Mouse (Mus musculus) heart, embryonic 12.5 days (tissue): ENCODE measurements around the gene Tprg. TPM values are rescaled to one million over a fixed set of nuclear protein-coding genes. Genes with fewer than 3 reads are reported as not detected.

Experiments
- ATAC-seq: fragments of 200-750 bp; cut with Nextera tagmentation; 2 replicates; pipeline ENCODE4 v1.8.0; 2017; ENCODE audit warnings: moderate TSS enrichment, moderate library complexity; ENCODE audit not compliant: insufficient number of reproducible peaks, low FRiP score
- H3K27ac ChIP-seq: fragments of 300-500 bp; sonication (generic); 2 replicates; pipeline ENCODE4 v1.5.1; 2016; ENCODE audit warnings: mild to moderate bottlenecking, moderate library complexity; ENCODE audit not compliant: poor library complexity, severe bottlenecking
- H3K27me3 ChIP-seq: fragments of 300-500 bp; sonication (generic); replicated peaks from 2 replicates; pipeline ENCODE4 v1.6.1; 2016; ENCODE audit warnings: mild to moderate bottlenecking, moderate library complexity
- H3K36me3 ChIP-seq: fragments of 300-500 bp; sonication (generic); 2 replicates; pipeline ENCODE4 v1.6.1; 2016; ENCODE audit warnings: mild to moderate bottlenecking, moderate library complexity
- H3K4me1 ChIP-seq: fragments of 300-500 bp; sonication (generic); replicated peaks from 2 replicates; pipeline ENCODE4 v1.6.1; 2016; ENCODE audit warnings: mild to moderate bottlenecking
- H3K4me2 ChIP-seq: fragments of 300-500 bp; sonication (generic); 2 replicates; pipeline ENCODE4 v1.6.1; 2016; ENCODE audit warnings: mild to moderate bottlenecking, moderate library complexity
- H3K4me3 ChIP-seq: fragments of 300-500 bp; sonication (generic); 2 replicates; pipeline ENCODE4 v1.5.1; 2016; ENCODE audit warnings: mild to moderate bottlenecking
- H3K9ac ChIP-seq: fragments of 300-500 bp; sonication (generic); 2 replicates; pipeline ENCODE4 v1.6.1; 2016; ENCODE audit warnings: mild to moderate bottlenecking, moderate library complexity
- H3K9me3 ChIP-seq: fragments of 300-500 bp; sonication (generic); replicated peaks from 2 replicates; pipeline ENCODE4 v1.6.1; 2016; ENCODE audit warnings: mild to moderate bottlenecking, moderate library complexity
- whole genome bisulfite sequencing: fragments of 180-500 bp; shearing (Covaris S2); methylation state at CpG from one replicate; pipeline ENCODE4 v1.1.7; 2016; 5-methylcytosine and 5-hydroxymethylcytosine counted together
- polyA plus RNA-seq: library from polyadenylated mRNA; unstranded; fragments of >200 nt; fragmentation: Nextera tagmentation; extraction: Ambion mirVana; gene quantifications from 2 replicates; pipeline ENCODE4 v1.2.1, GENCODE M21; 2016

Tprg gene
- polyA plus RNA-seq, 1 experiment from 2014 or later, result not detected

DNA sequence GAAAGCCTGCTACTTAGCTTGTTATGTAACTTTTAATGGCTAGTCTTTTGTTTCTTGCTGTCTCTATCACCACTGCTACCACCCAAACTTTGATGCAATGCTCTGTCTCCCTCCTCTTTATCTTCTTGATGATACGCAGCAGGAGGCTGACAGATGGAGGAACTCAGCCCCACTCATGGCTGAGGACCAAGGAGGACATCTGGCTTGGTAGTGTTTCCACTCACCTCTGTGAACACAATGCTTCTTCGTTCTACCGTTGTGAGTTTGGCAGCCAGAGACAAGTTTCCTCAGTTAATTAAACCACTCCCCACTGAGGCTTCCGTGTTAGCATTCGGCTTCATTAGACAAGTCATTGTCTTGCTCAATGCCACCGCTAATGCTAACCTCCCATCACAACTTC lies 117.5 kb downstream of the Tprg start:
- no peaks in the 10 kb centered on the region for H3K36me3 ChIP-seq
- no peak overlapping the region for H3K27ac ChIP-seq
- no peaks in the 10 kb centered on the region for H3K27me3 ChIP-seq
- no peak for ATAC-seq
- H3K9me3 ChIP-seq, result no peaks in the 10 kb centered on the region
- H3K4me1 ChIP-seq, result peaks cover 9% of the 10 kb centered on the region; the same call in 1 of the 2 replicates
- H3K9ac ChIP-seq, result no peak overlapping the region
- H3K4me3 ChIP-seq, result no peak overlapping the region
- no peak overlapping the region for H3K4me2 ChIP-seq
- 68% methylated on average over 6 of the region's 6 CpGs for WGBS

DNA sequence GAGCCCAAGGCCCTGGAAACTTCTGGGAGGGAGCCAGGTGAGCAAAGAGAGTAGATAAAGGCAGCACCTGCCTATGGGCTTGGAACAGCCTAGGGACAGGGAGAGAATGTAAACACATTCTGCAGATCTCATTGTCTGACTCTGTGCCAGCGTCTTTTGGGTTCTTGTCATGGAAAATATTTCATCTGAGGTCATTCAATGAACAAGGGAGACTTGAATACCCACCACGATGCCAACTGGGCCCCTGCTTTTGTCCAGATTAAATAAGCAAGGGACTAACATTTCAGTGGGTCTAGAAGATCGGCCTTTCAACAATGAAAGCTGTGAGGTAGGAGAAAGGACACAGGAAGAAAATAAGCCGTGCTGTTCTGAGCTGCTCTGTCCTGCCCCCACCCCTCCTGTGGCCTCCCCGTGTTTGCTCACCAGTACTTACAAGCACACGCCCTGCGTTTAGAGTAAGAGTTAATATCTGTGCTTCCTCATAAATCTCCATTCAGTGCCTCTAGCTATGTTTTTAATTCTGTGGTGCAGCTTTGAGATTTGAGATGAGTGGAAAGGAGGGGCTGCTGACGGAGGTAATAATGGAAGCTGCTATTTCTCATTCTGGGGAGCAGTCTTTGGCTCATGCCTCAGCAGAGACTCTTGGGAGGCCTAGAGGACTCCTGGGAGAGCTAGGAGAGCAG lies 120.7 kb downstream of the Tprg start:
- no peak overlapping the region for H3K9ac ChIP-seq
- H3K36me3 ChIP-seq, result no peaks in the 10 kb centered on the region
- peaks cover 9% of the 10 kb centered on the region; the same call in 1 of the 2 replicates for H3K4me1 ChIP-seq
- ATAC-seq, result no peak
- 45% methylated on average over 8 of the region's 8 CpGs for WGBS
- no peaks in the 10 kb centered on the region for H3K27me3 ChIP-seq
- no peak overlapping the region for H3K4me3 ChIP-seq
- H3K9me3 ChIP-seq, result no peaks in the 10 kb centered on the region
- no peak overlapping the region for H3K27ac ChIP-seq
- no peak overlapping the region for H3K4me2 ChIP-seq

GRCm38 (mm10) chr16:25408032-25408431 lies 121.4 kb downstream of the Tprg start:
- 82% methylated on average over 6 of the region's 6 CpGs for WGBS
- no peak overlapping the region for H3K9ac ChIP-seq
- no peaks in the 10 kb centered on the region for H3K27me3 ChIP-seq

DNA sequence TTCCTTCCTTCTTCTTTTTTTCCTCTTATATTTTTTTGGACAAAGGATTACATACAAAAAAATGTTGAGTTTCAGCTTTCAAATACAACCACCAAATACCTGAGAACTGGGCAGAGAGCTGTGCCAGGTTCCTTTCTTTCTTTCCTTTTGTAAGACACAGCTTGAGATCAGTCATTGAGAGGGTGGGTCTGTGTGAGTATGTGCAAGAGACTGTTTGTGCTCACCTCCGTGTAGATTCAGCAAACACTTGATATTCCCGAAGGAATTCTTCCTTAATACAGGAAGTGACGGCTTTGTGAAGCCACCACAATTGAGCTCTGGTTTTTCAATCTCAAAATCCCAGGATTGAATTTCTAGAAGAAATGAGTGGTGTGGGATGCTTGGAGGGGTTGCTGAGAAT lies 124.7 kb downstream of the Tprg start:
- WGBS, result 71% methylated on average over 3 of the region's 3 CpGs
- ATAC-seq, result no peak
- Histone ChIP-seq H3K4me1 (peaks cover 9% of the 10 kb centered on the region; the same call in 1 of the 2 replicates), H3K4me2 (no peak overlapping the region), H3K36me3 (no peaks in the 10 kb centered on the region), H3K4me3 (no peak overlapping the region), H3K9me3 (no peaks in the 10 kb centered on the region), H3K9ac (no peak overlapping the region), H3K27me3 (no peaks in the 10 kb centered on the region), H3K27ac (no peak overlapping the region)

More at GRCm38 (mm10) chr16:25408032-25408431, 121.4 kb downstream of the Tprg start:
- Histone ChIP-seq H3K36me3 (no peaks in the 10 kb centered on the region), H3K9me3 (no peaks in the 10 kb centered on the region), H3K4me1 (peaks cover 9% of the 10 kb centered on the region; the same call in 1 of the 2 replicates), H3K27ac (no peak overlapping the region), H3K4me3 (no peak overlapping the region), H3K4me2 (no peak overlapping the region)
- ATAC-seq, result no peak

DNA sequence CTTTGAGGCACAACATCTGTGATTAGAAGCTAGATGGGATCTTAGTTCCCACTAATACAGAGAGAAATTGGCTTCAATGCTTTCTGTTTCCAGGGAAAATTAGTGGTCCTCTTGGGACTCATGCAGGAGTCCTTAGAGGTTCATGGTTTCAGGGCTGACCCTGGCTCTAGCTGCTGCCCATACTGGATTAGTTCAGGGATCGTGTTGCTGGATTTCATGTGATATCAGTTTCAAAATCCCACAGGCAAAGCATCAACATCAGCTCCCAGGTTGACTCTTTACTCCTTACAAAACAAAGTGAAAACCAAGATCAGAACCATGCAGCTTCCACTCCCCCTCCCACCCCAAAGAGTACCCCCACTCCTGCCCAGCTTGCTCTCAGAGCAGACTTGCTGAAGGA lies 127.3 kb downstream of the Tprg start:
- ATAC-seq, result no peak
- Histone ChIP-seq H3K27me3 (no peaks in the 10 kb centered on the region), H3K27ac (no peak overlapping the region), H3K36me3 (no peaks in the 10 kb centered on the region), H3K4me1 (peaks cover 8% of the 10 kb centered on the region), H3K9me3 (no peaks in the 10 kb centered on the region), H3K4me2 (no peak overlapping the region), H3K9ac (no peak overlapping the region), H3K4me3 (no peak overlapping the region)
- WGBS, result 55% methylated on average over 1 of the region's 1 CpGs

DNA sequence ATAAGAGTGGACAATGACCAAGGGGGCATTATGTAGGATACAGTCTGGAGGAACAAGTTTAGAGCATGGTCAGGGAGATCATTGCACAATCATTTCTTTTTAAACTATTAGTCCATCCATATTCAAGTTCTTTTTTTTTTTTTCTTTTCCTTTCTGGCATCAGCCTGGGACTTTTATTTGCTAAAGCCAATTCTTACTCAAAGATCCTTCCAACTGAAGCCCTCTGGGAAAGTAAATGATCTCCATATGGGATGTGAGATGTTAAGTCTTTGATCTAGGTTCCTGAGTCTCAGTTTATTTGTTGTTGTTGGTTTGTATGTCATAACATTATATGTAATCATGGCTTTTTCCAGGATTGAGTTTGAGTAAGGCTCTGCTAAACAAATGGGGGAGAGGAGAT lies 128.6 kb downstream of the Tprg start:
- Histone ChIP-seq H3K4me3 (no peak overlapping the region), H3K4me2 (no peak overlapping the region), H3K27ac (no peak overlapping the region), H3K9me3 (no peaks in the 10 kb centered on the region), H3K27me3 (no peaks in the 10 kb centered on the region), H3K9ac (no peak overlapping the region), H3K4me1 (peaks cover 8% of the 10 kb centered on the region), H3K36me3 (no peaks in the 10 kb centered on the region)
- no peak for ATAC-seq

DNA sequence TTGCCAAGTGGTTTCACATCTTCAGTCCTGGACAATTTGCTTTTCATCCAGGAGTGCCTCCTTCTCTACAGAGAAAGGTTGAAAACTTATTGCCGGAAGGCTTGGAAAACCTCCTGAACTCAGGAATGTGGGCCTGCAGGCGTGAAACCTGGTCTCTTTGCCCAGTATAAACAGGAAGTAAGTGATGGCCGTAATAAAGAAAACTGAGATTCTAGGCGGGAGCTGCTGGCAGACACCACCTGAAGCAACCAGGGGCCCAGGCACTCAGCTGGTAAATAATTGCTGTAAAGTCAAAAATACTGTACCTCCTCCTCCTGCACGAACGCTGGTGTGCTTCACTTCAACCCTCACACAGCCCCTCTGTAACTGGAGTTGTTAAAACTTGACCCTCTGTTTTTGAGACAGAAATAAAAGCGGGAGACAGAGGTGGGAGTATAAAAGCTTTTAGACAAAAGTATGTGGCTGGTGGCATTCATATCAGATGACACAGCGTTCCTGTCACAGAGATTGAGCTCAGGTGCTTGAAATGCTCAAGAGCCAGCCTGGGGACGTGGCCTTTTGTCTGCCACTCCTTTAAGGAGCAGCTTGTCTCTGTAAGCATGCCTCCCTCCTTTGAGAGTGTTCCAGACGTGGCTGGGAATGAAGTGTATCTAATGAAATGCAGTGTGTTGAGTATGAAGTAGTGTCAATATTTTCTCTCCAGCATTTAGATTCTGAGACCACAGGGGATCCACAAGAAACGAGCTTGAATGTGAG lies 131.4 kb downstream of the Tprg start:
- Histone ChIP-seq H3K9me3 (no peaks in the 10 kb centered on the region), H3K4me1 (peaks cover 8% of the 10 kb centered on the region), H3K9ac (no peak overlapping the region), H3K36me3 (no peaks in the 10 kb centered on the region), H3K27ac (no peak overlapping the region), H3K4me3 (no peak overlapping the region), H3K27me3 (no peaks in the 10 kb centered on the region), H3K4me2 (peak overlapping the region; percentile 33; the same call in 1 of the 2 replicates)
- WGBS, result 40% methylated on average over 11 of the region's 11 CpGs
- ATAC-seq, result no peak

DNA sequence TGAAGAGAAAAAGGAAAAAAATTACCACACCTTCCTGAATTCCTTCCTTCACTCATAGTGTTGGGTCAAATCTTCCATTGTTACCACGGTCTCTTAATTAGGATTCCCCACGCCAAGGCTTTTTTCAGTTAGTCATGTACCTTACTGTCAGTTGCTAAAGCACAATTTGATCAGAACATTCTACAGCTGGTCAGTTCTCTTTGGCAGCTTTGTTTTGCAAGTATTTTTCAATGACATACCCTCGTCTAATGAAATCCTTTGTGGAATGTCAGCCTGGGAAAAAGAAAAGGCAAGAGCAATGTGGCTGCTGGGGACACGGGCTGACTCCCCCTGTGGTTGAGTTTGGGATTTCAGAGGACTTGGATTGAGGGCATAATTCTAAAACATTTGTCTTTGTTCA lies 136.4 kb downstream of the Tprg start:
- no peak for ATAC-seq
- H3K27ac ChIP-seq, result no peak overlapping the region

DNA sequence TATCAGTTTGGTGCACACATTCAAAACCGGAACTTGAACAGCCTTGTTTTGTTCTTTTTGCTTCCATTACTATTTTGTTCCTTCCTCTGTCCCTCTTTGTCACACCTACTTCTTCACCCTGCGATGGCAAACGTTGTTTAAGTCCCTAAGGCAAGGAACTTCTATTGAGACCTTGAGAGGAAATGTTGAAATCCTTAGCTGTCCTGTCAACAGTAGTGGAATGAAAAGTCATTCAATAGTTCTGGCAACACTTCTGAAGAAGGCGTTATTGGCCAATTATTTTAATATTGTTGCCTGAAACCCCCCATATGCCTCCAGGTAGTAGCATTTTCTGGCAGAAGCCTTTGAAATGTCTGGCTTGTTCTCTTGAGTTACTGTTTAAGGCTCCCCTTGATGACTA lies 137.4 kb downstream of the Tprg start:
- Histone ChIP-seq H3K9ac (no peak overlapping the region), H3K36me3 (no peaks in the 10 kb centered on the region), H3K27me3 (no peaks in the 10 kb centered on the region), H3K9me3 (no peaks in the 10 kb centered on the region), H3K4me1 (no peaks in the 10 kb centered on the region), H3K4me3 (no peak overlapping the region), H3K27ac (no peak overlapping the region), H3K4me2 (no peak overlapping the region)
- WGBS, result 78% methylated on average over 4 of the region's 4 CpGs
- no peak for ATAC-seq

More for the DNA sequence above, 136.4 kb downstream of the Tprg start:
- no peak overlapping the region for H3K9ac ChIP-seq
- WGBS, result 66% methylated on average over 4 of the region's 4 CpGs
- peaks cover 5% of the 10 kb centered on the region for H3K4me1 ChIP-seq
- H3K4me2 ChIP-seq, result no peak overlapping the region
- no peaks in the 10 kb centered on the region for H3K9me3 ChIP-seq
- H3K4me3 ChIP-seq, result no peak overlapping the region
- no peaks in the 10 kb centered on the region for H3K36me3 ChIP-seq
- H3K27me3 ChIP-seq, result no peaks in the 10 kb centered on the region

DNA sequence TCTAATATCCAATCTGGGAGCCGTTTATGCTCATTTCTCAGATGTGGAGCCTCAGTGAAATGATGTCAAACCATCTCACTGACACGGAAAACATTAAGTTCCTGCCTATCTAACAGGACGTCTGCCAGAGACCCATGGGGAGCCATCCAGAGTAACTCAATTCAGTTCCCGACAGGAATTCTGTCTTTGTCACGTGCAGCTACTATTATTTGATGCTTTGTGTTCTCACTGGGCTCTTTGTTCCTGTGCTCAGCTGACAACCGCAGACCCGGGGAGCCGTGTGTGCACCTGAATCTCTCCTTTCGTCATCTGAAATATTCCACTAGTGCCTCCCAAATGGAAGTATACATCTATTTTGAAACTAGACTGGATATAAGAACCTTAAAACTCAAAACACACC lies 138.3 kb downstream of the Tprg start:
- WGBS, result 67% methylated on average over 9 of the region's 9 CpGs
- H3K9me3 ChIP-seq, result no peaks in the 10 kb centered on the region
- no peaks in the 10 kb centered on the region for H3K36me3 ChIP-seq
- no peak overlapping the region for H3K4me3 ChIP-seq
- H3K9ac ChIP-seq, result no peak overlapping the region
- no peak overlapping the region for H3K4me2 ChIP-seq
- H3K27ac ChIP-seq, result no peak overlapping the region
- H3K27me3 ChIP-seq, result no peaks in the 10 kb centered on the region
- ATAC-seq, result no peak
- H3K4me1 ChIP-seq, result no peaks in the 10 kb centered on the region

- H3K27me3 ChIP-seq, result no peaks in the 10 kb centered on the region
- no peaks in the 10 kb centered on the region for H3K9me3 ChIP-seq
- no peaks in the 10 kb centered on the region for H3K4me1 ChIP-seq
- no peak overlapping the region for H3K27ac ChIP-seq
- no peaks in the 10 kb centered on the region for H3K36me3 ChIP-seq
- no peak for ATAC-seq
- H3K4me3 ChIP-seq, result no peak overlapping the region
- no peak overlapping the region for H3K4me2 ChIP-seq
- no peak overlapping the region for H3K9ac ChIP-seq
- WGBS, result 62% methylated on average over 1 of the region's 1 CpGs
Observed at GRCm38 (mm10) chr16:25425376-25425775, 138.8 kb downstream of the Tprg start.
